Mouse (Mus musculus) ES-CJ7 (cell line): ENCODE results near the gene Ccdc107.

Experiments used
- DNase-seq: peaks from one replicate; pipeline ENCODE4 v3.0.0; 2011; ENCODE audit warnings: low read depth, low spot score

Gene Ccdc107

DNA sequence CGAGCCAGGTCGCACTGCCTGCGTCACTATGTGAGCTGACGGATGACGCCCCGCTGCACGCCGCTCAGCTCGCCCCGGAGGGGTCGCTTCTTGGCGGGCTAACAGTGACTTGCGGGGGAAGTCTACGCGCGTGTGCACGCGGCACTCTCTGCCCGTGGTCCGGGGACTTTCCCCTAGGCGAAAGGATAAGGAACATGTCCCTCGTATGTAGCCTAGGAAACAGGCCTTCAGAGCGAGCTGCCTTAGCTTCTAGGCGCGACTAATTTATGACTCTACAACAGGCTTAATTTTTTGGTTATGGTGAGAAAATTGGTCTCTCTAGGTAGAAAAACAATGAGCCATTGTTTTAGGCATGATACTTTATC lies at the start of gene Ccdc107:
Ccdc107 (plus strand) TSS at position 80 of the 365 bp plus-strand sequence.
- DNase-seq: peak; percentile 99

DNA sequence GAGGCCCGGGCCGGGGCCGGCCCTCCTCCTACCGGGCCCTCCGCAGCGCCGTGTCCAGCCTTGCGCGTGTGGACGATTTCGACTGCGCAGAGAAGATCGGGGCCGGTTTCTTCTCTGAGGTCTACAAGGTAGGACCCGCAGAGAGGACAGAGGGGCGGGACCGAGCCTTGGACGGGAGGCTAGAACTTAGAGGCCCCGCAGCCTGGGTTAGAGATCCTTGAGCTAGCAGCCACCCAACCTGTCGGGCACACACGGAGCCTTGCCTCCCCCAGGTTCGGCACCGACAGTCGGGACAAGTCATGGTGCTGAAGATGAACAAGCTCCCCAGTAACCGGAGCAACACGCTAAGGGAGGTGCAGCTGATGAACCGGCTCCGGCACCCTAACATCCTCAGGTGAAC lies 49.2 kb upstream of the Ccdc107 start:
- no peak for DNase-seq

DNA sequence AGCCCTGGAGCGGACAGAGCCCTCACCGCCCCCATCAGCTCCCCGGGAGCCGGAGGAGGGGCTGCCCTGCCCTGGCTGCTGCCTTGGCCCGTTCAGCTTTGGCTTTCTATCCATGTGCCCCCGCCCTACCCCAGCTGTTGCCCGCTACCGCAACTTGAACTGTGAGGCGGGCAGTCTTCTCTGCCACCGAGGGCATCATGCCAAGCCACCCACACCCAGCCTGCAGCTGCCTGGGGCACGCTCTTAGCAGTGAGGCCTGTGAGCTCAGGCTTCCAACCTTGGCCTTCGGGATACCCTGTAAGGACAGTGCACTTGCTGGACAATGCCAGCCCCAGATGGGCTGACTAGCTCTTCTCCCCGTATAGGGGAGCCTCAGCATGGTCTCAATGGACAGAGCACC lies 45.4 kb upstream of the Ccdc107 start:
- DNase-seq: no peak

DNA sequence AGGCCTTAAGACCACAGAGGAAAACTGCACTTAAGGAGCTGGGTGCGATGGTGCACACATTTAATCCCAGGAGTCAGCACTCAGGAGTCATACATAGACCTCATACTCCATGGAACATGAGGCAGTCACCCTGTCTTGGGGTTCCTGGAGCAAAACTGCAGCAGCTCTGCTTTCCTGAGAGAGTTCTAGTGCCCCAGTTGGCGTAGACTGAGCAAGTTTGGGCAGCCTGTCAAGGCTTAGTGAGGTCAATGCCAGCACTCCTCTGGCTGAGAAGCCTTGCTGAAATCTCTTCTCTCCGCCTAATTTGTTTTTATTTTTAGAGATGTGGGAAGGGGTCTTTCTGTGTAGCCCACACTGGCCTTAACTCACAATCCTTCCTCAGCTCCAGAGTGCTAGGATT lies 44.1 kb upstream of the Ccdc107 start:
- DNase-seq: no peak

DNA sequence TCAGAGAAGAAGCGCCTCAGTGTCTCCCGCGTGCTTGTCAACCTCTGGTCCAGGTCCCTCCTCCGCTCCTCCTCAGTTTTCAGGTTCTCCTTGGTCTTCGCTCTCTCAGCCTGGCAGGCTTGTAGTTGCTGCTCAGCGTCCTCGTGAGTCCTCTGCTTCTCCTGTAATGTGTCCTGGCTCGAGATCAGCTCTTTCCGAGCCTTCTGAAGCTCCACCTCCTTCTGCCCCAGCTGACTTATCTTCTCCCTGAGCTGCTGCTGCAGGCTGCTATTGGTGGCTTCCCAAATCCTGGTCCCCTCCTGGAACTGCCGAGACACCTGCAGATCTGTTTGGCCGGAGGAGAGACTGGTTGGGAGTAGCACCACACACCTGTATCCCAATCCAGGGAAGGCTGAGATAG lies 40.4 kb upstream of the Ccdc107 start:
- no peak for DNase-seq

DNA sequence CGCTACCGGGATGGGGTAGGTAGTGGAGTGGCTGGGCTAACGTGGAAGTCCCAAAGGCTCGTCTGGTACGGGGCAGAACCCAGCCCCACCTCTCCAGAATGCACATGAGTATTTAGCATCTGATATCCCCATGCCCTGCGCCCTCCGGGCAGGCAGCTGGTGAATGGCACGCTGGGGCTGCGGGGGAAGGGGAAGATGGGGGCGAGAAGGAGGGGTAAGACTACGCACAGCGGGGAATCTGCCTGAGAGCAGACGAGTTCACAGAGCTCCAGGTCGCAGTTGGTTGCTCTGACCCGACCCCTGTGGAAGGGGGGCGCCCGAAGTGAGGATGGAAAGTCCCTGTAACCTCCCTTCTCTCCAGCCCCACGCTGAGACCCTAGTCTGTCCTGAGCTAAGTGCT lies 39.3 kb upstream of the Ccdc107 start:
- DNase-seq: no peak

DNA sequence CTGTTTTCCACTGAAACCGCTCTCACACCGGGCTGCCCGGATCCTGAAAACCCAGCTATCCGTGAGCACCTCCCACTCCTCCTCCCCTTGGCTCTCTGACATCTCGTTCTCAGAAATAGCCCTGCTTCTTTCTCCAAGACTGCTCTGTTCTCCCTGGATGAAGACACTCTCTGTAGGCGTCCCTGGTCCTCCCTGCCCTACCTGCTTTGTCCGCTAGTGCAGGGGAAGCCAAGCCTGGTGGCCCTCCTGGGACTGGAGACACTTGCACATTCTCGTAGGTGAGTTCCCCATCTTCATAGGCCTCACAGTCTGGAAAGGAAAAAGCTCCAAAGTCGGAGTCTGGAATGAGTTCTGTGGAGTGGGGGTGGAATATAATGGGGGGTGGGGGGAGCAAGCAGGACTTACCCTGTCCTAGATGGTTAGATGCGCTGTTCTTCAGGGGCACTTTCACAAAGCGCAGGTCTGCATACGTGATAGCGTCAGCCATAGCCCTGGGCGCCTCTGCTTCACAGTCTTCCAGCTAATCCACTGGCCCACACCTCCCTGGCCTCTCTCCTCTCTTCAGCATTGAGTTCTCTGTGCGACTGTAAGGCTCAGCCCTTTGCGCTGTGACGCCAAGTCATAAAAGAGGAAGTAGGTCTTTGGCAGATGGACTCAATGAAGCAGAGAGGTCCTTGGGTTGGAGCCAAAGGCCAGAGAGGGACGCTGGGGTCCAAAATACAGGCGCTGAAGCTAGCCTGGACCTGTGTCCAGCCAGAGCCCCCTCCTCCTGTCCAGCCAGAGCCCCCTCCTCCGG lies 38.5 kb upstream of the Ccdc107 start, which contains the start of gene Cd72:
Cd72 (minus strand) TSS at position 588 of the 796 bp plus-strand sequence.
- no peak for DNase-seq

DNA sequence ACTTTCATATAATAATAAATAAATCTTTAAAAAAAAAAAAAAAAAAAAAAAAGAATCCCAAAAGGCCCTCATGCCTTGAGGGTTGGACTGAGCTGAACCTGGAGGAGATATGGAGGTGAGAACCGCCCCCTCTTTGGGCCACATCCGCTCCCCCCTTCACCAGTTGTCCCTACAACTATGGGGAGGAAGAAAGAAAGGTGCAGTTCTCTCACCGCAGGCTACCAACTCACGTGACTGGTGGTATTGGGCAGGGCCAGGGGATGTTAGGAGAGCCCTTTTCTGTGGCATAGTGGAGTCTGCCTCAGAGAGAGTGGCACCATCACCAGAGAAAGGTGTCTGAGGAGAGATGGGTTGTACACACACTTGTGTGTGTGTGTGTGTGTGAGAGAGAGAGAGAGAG lies 36.2 kb upstream of the Ccdc107 start:
- no peak for DNase-seq

DNA sequence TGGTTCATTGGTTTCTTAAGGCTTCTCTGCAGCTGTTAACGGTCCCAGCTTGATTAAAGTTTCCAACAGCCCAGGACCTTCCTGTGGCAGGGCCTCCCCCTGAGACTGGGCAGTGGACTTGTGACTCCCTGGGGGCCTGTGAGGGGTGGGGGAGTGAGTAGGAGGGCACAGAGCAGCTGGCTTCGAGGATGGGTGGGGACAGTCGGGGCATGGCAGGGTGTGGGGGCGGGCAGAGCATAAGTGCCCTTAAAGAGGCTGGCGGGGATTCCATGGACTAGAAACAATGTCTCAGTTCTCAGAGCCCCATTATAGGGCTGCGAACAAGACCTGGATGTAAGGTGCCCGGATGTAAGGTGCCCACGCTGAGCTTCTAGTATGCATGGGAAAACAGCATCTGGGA lies 35.6 kb upstream of the Ccdc107 start:
- DNase-seq: no peak

DNA sequence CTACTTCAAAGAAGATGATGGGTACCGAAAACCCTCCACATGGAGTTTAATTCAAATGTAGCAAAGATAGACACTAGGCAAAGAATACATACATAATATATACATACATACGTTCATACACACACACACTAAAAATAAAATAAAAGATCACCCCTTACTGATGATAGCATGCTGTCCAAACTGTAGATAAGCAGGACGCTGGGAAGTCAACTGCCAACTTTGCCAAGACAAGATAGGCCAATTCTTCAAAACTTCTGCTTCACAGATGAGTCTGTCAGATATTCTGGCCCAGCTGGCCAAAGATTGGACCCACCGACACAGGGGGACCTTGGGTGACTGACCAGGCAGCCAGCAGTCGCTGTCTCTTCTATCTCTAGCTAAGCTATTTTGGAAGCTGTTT lies 29.6 kb upstream of the Ccdc107 start:
- DNase-seq: no peak

DNA sequence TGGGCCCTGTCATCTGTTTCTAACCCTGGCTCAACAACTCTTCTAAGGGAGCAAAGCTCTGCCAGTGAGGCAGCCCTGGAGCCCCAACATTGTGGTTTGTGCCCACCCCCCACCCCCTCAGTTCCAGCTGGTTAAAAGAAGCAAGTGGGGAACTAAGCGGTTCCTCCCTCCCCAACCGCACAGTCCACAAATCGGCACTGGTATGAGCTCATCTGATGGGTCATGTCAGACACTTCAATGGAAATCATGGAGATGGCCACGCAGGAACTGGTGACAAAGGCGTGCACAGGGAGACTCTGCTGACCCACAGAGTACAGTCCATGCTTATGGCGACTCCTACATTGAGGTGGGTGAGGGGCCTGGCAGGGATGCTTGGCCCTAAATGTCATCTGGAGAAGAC lies 26.8 kb upstream of the Ccdc107 start:
- no peak for DNase-seq

DNA sequence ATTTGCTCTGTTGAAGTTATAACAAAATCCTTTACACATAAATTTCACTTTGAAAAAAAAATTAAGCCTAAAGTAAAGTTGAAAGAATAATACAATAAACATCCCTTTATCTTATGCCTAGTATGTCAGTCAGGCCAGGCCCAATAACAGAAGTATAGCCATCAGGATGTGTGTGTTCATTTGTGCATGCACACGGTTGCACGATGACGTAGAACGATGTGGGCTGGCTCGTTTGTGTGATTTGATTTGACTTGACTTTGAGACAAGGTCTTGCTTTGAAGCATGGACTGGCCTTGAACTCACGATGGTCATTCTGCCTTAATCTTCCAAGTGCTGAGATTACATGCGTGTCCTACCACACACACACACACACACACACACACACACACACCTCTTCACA lies 25.8 kb upstream of the Ccdc107 start:
- no peak for DNase-seq

DNA sequence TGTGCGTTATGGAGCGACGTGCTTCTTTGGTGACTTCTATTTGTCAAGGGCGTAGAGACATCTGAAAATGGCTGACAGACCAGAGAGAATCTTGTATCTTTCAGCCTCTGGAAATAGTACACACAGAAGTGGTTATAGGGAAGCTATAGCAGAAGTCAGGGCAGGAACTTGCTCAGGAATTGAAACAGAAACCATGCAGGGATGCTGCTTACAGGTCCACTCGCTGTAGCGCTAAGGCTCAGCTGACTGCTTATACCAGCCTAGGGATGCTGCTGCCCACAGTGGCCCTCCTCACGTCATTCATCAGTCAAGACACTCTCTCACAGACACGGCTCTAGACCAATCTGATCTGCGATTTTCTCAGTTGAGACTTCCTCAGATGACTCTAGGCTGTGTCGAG lies 22.4 kb upstream of the Ccdc107 start:
- no peak for DNase-seq

DNA sequence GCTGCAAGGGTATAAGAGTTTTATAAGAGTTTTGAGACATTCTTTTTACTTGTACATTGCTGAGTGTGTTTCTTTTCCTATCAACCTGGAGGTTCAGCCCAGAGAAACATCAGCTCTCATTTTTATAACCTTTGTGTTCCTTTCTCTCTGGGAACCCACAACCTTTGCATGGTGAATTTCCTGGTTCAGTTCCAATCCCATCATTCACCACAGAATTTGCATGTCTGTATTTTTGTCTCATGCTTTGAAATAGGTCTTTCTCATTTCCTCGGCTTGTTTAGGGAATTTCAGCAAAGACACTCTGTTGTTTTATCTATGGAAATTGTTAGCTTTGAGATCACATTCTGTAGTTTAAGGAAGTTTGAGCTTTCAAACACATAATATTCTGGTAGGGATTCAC lies 19.1 kb upstream of the Ccdc107 start:
- DNase-seq: no peak

DNA sequence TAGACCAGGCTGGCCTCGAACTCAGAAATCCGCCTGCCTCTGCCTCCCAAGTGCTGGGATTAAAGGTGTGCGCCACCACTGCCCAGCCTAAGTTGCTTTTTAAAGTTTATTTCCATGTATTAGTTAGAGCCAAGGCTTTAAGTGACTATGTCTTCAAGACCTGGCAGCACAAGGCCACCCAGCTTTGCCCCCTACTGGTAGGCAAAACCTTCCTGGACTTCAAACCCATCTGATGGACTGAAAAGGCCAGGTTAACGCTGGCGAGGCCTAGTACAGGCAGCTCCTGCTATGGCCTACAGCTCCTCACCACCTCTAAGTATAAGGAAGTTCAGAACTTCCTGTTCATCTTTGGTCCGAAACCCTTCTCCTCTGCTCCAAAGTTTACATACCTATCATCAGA lies 16.1 kb upstream of the Ccdc107 start:
- peak; percentile 60 for DNase-seq

DNA sequence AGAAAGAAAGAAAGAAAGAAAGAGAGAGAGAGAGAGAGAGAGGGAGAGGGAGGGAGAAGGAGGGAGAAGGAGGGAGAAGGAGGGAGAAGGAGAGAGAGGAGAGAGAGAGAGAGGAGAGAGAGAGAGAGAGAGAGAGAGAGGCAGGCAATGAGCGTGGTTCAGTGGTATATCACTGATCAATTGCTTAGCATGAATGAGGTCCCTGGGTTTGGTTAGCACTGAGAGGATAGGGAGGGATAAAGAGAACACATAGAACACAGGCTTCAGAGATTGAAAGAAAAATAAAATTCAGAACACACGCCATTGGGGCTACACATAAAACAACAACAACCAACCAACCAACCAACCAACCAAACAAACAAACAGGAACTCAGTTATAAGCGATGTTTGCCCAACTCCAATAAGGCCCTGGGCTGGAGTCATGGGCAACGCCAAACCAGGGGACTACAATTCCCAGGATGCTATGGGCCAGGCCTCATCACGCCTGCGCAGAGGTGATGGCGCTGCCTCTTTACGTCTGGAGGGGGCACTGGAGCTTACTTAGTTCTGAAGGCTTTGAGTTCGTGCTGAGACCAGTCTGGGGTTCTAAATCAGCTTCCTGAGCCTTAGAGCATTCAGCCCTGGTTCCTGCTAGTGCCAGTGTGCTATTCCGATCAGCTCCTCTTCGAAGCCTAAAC lies 14.7 kb upstream of the Ccdc107 start:
- DNase-seq: peak; percentile 94

DNA sequence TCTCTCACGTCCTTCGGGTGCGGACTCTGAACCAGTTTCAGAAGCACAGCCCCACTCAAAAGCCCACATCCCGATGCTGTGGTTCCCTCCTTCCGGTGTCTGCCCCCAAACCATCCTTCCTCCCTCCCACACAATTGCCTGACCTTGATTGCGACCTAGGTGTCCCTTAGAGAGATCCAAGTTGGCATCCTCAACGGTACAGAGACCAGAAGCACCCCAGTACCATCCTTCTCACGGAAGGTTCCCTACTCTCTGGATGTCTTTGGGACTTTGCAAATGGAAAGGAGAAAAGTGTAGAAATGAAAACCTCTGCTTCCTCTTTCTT lies 14.2 kb upstream of the Ccdc107 start:
- DNase-seq: no peak

DNA sequence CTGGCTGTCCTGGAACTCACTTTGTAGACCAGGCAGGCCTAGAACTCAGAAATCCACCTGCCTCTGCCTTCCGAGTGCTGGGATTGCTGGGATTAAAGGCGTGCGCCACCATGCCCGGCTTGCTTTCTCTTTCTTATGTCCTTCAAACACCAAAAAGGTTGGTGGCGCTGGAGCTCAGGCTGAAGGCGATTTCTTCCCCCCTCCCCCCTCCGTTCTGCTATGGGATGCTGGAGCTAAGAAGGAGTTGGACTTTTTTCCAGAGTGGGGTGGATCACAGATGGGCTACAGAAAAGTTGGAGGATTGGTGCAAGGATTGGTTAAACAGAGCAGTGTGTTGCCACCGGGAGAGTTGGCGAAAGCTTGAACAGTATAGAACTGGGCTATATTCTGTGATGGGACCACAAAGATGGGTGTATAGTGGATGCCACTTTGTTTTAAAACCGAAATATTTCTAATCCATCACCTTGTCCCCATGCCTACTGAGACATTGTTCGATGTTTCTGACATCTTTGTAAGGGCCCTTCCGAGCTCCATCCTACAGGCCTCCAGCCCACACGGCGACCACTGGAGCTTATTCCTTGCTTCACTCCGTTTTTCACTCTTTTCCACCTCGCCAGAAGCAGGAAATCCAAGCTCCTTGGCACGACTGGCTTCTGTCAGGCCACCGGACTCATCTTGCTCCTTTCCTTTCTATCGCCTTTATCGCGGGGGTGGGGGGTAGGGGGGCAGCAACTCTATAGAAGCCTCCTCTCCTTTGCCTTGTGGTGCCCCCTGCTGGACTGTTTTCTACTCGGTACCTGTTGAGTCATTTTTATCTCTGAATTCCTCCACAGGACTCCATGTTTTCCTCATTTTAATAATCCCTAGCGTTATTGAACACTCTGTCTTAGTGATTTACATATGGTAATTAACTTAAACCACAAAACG lies 13.5 kb upstream of the Ccdc107 start:
- DNase-seq: peak; percentile 61

DNA sequence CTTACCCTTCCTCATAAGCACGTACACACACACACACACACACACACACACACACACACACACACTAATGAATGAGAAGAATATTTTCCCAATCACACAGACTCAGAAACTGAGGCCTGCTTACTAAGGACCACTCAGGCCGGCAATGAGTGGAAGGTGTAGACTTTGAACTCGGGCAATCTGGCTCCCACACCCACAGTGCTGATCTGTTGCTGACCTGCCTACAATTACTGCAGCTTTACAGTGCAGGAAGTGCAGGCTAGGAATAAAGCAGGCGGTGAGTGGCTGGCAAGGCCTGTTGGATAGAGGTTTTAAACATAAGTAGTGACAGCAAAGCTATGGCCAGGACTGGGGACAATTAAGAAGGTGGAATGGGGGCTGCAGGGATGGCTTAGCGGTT lies 11.7 kb upstream of the Ccdc107 start:
- DNase-seq: no peak

DNA sequence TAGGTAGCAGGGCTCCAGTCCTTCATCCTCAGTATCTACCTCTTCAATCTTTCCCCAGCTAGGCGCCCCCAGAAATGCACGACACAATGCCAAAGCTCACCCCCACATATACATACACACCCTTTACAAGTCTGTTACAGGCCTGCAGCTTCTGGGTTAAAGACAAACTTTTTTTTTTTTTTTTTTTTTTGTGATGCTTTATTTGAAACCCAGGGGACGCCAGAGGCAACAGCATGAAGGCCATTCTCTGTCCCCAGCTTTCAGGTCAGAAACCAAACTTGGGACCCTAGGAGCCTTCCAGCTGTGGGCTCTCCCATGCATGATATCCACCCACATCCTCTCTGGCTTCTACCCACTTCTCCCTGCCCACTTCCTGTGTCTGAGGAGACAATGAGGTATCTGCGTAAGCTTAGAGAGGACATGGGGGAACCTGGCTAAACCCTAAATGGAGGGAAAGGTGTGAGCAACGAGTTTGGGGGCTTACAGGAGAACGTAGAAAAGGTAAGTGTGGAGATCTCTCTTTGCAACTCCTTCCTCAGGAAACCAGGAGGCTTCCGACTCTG lies 10.7 kb upstream of the Ccdc107 start:
- DNase-seq: no peak

DNA sequence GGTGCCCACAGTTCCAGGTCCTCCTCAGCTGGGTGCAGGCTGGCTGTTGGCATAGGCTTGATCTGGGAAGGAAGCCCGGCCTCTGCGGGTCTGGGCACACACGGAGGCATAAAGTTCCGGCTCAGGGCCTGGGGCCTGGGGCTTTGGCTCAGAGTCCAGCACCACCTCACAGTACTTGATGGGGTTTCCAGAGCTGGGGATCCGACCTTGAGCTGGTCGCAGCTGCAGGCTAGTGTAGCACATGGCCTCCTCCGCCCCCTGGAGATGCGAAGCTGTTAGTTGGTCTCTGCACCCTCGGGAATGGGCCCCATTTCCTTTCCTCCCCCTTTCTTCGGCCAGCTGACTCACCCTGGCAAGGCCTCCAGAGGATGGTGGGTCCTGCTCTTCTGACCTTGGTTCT lies 10.1 kb upstream of the Ccdc107 start:
- DNase-seq: no peak

DNA sequence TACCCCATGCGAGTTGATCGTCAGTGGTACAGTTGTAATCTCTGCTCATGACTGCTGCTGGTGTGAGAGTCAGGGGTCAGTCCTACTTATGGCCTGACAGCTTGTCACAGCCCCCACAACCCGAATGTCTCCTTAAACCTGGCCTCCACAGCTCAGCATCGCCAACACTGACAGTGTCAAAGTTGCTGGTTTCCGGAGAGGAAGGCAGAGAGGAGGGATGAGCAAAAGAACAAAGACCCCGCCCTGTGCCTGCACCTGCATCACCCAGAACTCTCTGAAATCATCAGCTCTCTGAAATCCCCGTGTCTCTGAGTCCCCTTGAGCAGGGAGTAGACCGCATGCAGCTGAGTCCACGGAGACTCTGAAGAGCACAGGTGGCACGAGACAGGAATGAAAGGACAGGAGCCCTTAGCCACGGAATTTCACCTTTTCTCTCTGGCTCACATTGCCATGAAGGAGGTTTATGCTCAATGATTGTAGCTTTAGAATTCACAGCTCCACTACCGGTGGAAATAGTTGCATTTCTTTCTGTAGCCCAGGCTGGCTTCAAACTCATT lies 9.1 kb upstream of the Ccdc107 start, which contains the start of gene Sit1:
Sit1 (minus strand) TSS at position 200 of the 557 bp plus-strand sequence.
- no peak for DNase-seq
